Mouse (Mus musculus) C2C12 (cell line): ENCODE results near the gene Zmym5. TPM values are rescaled to one million over a fixed set of nuclear protein-coding genes. Genes with fewer than 3 reads are reported as not detected.
"Not testable (repeated sequence)": the region's sequence is repeated elsewhere in the genome, so short reads cannot be mapped to it uniquely, and the experiment has no call there.

Experiments
- H3K27me3 ChIP-seq: one replicate; pipeline ENCODE4 v1.6.1; 2011; ENCODE audit not compliant: control insufficient read depth, insufficient read depth, insufficient read length
- H3K36me3 ChIP-seq: one replicate; pipeline ENCODE4 v1.6.1; 2011; ENCODE audit not compliant: control insufficient read depth, insufficient read depth
- H3K4me3 ChIP-seq: one replicate; pipeline ENCODE4 v1.5.1; 2011; ENCODE audit warnings: mild to moderate bottlenecking, control low read depth; ENCODE audit not compliant: poor library complexity, insufficient read depth, severe bottlenecking
- H3K79me2 ChIP-seq: one replicate; pipeline ENCODE4 v1.6.1; 2011; ENCODE audit not compliant: control insufficient read depth, insufficient read depth
- H3K79me3 ChIP-seq: one replicate; pipeline ENCODE4 v1.6.1; 2011; ENCODE audit warnings: low read depth, control low read depth
- H3ac ChIP-seq: one replicate; pipeline ENCODE3; 2011; ENCODE audit warnings: low read depth; ENCODE audit not compliant: control insufficient read depth, insufficient read length
- CEBPB ChIP-seq: IDR thresholded peaks from one replicate; pipeline ENCODE4 v1.6.1; 2011; ENCODE audit warnings: low read depth, mild to moderate bottlenecking, control low read depth, moderate library complexity
- CTCF ChIP-seq: IDR thresholded peaks from one replicate; pipeline ENCODE4 v1.5.1; 2011; ENCODE audit not compliant: control insufficient read depth, insufficient read depth, insufficient read length
- FOSL1 ChIP-seq: IDR thresholded peaks from one replicate; pipeline ENCODE4 v1.8.0; 2011; ENCODE audit warnings: mild to moderate bottlenecking, low read length; ENCODE audit not compliant: poor library complexity, insufficient read depth, severe bottlenecking
- MAX ChIP-seq: IDR thresholded peaks from one replicate; pipeline ENCODE4 v1.6.1; 2011; ENCODE audit warnings: mild to moderate bottlenecking, control low read depth
- MYOD1 ChIP-seq: IDR thresholded peaks from one replicate; pipeline ENCODE4 v1.6.1; 2011; ENCODE audit warnings: low read depth; ENCODE audit not compliant: control insufficient read depth, insufficient read length
- MYOG ChIP-seq: IDR thresholded peaks from one replicate; pipeline ENCODE4 v1.6.1; 2011; ENCODE audit not compliant: control insufficient read depth, insufficient read length; ENCODE audit errors: extremely low read depth
- USF1 ChIP-seq: IDR thresholded peaks from one replicate; pipeline ENCODE4 v1.6.1; 2011; ENCODE audit warnings: low read depth, mild to moderate bottlenecking, control low read depth, moderate library complexity
- polyA plus RNA-seq: library from polyadenylated mRNA; unstranded; fragments of >200 nt; fragmentation: generic; extraction: Trizol; gene quantifications from one replicate; pipeline ENCODE4 v1.2.1, GENCODE M21; 2012; ENCODE audit warnings: missing spikeins

The Zmym5 gene
- polyA plus RNA-seq, 1 experiment = 2.3 TPM

DNA sequence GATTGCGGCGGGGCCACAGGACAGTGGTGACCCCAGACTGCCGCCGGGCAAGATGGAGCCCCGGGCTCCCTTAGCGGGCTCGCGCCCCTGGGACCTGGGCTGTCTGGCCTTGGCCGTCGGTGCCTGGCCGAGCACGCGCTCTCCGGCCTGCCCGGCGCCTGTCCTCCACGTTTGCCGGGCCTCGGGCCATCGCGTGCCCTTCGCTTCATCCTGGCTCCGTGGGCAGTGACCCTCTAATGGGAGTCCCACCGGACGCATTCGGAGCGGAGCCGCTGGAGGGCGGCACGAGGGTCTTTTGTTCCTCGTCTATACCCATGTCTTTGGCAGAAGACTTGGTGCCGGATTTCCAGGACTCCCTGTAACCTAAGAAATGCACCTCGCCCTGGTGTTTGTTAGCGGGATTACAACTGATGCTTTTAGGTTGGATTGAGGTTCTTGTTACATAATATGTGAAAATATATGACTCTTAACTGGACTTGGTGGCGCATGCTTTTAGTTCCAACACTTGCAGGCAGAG is 1.1 kb upstream of the Zmym5 start:
- Histone ChIP-seq H3K79me2 (peaks cover 33% of the 10 kb centered on the region), H3ac (peak overlapping the region; percentile 67), H3K79me3 (peaks cover 22% of the 10 kb centered on the region), H3K36me3 (peaks cover 8% of the 10 kb centered on the region), H3K4me3 (peak overlapping the region; percentile 45), H3K27me3 (no peaks in the 10 kb centered on the region)
- no peak for TF ChIP-seq MAX
- TF ChIP-seq USF1 = no peak
- TF ChIP-seq CTCF = no peak
- no peak for TF ChIP-seq MYOG
- TF ChIP-seq FOSL1 = no peak
- TF ChIP-seq CEBPB = no peak
- TF ChIP-seq MYOD1 = no peak

DNA sequence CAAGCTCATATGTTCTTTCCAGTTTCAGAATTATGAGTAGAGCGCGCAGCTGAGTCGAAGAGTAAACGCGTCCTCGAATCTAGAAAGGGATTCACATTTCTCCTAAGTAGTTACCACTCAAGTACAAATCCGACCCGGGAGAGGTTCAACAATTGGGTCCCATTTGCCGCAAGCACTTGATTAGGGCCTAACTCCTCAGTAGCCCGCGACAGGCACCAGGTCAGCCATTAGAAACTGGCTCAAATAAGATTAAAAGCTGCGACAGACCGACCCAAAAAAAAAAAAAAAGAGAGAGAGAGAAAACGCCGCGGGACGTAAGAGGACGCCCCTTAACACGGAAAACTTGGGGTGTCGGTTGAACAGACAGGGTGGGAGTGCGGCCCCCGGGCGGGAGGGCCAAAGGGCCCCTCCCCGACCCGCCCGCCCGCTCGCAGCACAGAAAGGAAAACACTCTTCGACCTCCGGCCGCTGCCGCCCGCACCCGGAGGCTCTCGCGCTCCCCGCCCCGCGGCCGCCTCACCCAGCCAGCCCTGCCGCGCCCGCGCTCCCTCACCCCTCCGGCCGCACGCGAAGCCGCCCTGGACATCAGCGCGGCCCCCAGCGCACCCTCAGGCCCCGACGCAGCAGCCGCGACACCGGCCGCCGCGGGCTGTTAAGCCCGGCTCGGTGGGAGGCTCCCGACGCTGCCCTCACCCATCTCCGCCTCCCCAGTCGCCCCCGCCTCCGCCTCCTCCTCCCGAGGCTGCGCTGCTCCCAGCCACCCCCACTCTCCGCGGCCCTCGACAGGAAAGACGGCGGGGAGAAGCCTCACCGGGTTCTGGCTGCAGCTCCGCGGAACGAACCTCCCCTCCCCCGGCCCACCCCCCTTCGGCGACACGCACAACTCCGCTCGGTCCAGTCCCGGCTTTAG is 480 bp downstream of the Zmym5 start:
- Histone ChIP-seq H3K36me3 (peaks cover 11% of the 10 kb centered on the region), H3K4me3 (peak overlapping the region; percentile 59), H3ac (peak overlapping the region; percentile 58), H3K79me3 (peaks cover 30% of the 10 kb centered on the region), H3K79me2 (peaks cover 45% of the 10 kb centered on the region)
- H3K27me3 ChIP-seq = not testable (repeated sequence)

DNA sequence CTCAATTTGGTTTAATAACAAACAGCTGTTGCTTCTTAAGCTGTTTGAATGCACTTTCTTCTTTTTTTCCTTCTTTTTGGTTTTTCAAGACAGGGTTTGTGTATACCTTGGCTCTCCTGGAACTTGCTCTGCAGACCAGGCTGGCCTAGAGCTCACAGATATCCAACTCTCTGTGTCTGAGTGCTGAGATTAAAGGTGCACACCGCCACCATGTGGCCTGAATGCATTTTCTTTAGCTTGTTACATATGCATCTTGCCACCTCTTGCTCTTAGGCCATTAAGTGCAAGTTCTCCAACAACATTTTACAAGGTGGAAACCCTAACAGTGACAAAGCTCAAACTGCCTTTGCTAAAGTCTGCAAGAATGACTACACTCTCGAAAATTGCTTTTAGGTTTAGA is 18.3 kb downstream of the Zmym5 start:
- Histone ChIP-seq H3K79me2 (no peaks in the 10 kb centered on the region), H3K79me3 (no peaks in the 10 kb centered on the region), H3ac (no peak overlapping the region), H3K4me3 (no peak overlapping the region), H3K27me3 (no peaks in the 10 kb centered on the region), H3K36me3 (peaks cover 52% of the 10 kb centered on the region)
- TF ChIP-seq MAX (no peak), MYOG (no peak), CEBPB (no peak), USF1 (no peak), CTCF (peak; percentile 13), FOSL1 (no peak), MYOD1 (no peak)

DNA sequence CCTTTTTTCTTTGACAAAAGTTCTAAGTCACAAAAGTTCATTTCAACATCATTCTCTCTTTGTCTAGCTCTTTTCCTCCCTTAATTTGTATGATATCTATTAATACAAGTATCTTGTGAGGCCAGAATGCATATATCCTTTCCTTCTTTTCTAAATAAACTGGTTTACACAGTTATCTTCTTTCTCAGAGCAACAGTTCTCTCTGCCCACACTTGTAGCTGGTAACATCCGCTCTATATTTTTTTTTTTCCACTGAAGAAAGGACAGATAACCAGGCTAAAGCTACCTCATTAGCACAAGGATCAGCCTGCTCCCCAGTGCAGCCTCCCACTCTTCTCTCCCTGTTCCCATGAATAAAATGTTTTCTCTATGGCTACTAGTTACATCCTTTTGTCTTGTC is 26.9 kb downstream of the Zmym5 start:
- Histone ChIP-seq H3K36me3 (no peaks in the 10 kb centered on the region), H3ac (no peak overlapping the region), H3K79me3 (no peaks in the 10 kb centered on the region), H3K27me3 (no peaks in the 10 kb centered on the region), H3K79me2 (no peaks in the 10 kb centered on the region), H3K4me3 (no peak overlapping the region)
- TF ChIP-seq MYOG = no peak
- TF ChIP-seq MYOD1 = no peak
- TF ChIP-seq MAX = no peak
- TF ChIP-seq USF1 = no peak
- TF ChIP-seq FOSL1 = no peak
- TF ChIP-seq CTCF = no peak
- TF ChIP-seq CEBPB = no peak

DNA sequence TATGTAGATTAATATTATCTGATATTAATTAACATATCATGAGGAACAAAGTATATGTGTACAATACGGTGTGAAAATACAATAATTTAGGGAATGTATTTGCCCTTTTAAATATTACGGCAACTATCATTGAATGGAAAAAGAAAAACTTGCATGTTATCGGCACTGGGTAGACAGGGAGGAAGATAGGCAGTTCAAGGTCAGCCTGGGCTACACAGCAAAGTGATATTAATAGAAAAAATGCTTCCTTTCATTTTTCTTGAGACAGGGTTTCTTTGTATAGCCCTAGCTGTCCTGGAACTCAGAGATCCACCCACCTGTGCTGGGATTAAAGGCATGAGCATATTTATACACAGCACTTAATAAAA is 32.6 kb downstream of the Zmym5 start:
- Histone ChIP-seq H3K36me3 (no peaks in the 10 kb centered on the region), H3K79me3 (peaks cover 38% of the 10 kb centered on the region), H3K27me3 (no peaks in the 10 kb centered on the region), H3K4me3 (no peak overlapping the region), H3K79me2 (peaks cover 43% of the 10 kb centered on the region), H3ac (no peak overlapping the region)
- TF ChIP-seq MAX = no peak
- TF ChIP-seq MYOD1 = no peak
- no peak for TF ChIP-seq MYOG
- TF ChIP-seq FOSL1 = no peak
- no peak for TF ChIP-seq USF1
- TF ChIP-seq CTCF = no peak
- TF ChIP-seq CEBPB = no peak
